Mouse (Mus musculus) liver, postnatal 0 days (tissue): ENCODE data around the gene Mrps18a.

Experiments used
- CTCF ChIP-seq: sonication (generic); IDR thresholded peaks from 2 replicates; pipeline ENCODE4 v1.5.1; 2016; ENCODE audit warnings: antibody characterized with exemption, low read depth
- EP300 ChIP-seq: IDR thresholded peaks from 2 replicates; pipeline ENCODE4 v1.6.1; 2016; ENCODE audit warnings: antibody characterized with exemption, low read depth, mild to moderate bottlenecking

GRCm38 (mm10) chr17:46152847-46153782 is 42.3 kb downstream of the Mrps18a start, which contains the start of gene Mad2l1bp:
- TF ChIP-seq CTCF: no peak
- peak; percentile 45; the same call in 1 of the 2 replicates for TF ChIP-seq EP300
